Comparison of ENCODE assay signal across 8 mouse cellular contexts in genomic region chr3:34650621-34651361, GRCm38 (mm10). TPM values are rescaled to one million over a fixed set of nuclear protein-coding genes. Genes with fewer than 3 reads are reported as not detected.
DNase-seq lines count a peak whose midpoint lies in the region; ATAC-seq lines count a peak whose summit lies in the region.
"Had no signal": no experiment of that assay in that cellular context is flagged by ENCODE, and none has a peak within 500 bp of the region (broad histone marks: within the 10 kb centered on the region; RNA-seq: fewer than 3 reads in every experiment).

No protein-coding gene starts in this region.

- peak overlapping the region; percentile 41 for H3K4me3 ChIP-seq in lung, embryonic 15.5 days
- H3K4me3 ChIP-seq in embryonic facial prominence, embryonic 14.5 days (ENCODE audit: low read depth, low read length), result peak overlapping the region; percentile 47
- H3K4me3 ChIP-seq in hindbrain, embryonic 15.5 days, result peak overlapping the region; percentile 46
- H3K4me3 ChIP-seq in midbrain, embryonic 14.5 days (replicated peaks; ENCODE audit: low read depth, low read length), result peak overlapping the region; percentile 57

- peaks cover 90% of the 10 kb centered on the region for H3K27me3 ChIP-seq in lung, embryonic 15.5 days
- peaks cover 94% of the 10 kb centered on the region for H3K27me3 ChIP-seq in embryonic facial prominence, embryonic 14.5 days (replicated peaks; ENCODE audit: control insufficient read depth, insufficient read depth, low read length)
- H3K27me3 ChIP-seq in hindbrain, embryonic 15.5 days, result peaks cover 35% of the 10 kb centered on the region
- H3K27me3 ChIP-seq in midbrain, embryonic 14.5 days (ENCODE audit: control insufficient read depth, insufficient read depth, low read length), result peaks cover 9% of the 10 kb centered on the region; the same call in 1 of the 2 replicates

- peak overlapping the region; percentile 61 for H3K27ac ChIP-seq in lung, embryonic 15.5 days
- H3K27ac ChIP-seq in embryonic facial prominence, embryonic 14.5 days (replicated peaks; ENCODE audit: low read depth, low read length), result peak overlapping the region; percentile 81
- peak overlapping the region; percentile 87 for H3K27ac ChIP-seq in hindbrain, embryonic 15.5 days (replicated peaks)
- peak overlapping the region; percentile 95 for H3K27ac ChIP-seq in midbrain, embryonic 14.5 days (replicated peaks; ENCODE audit: low read depth, low read length)

- H3K9me3 ChIP-seq in lung, embryonic 15.5 days, result no peaks in the 10 kb centered on the region
- H3K9me3 ChIP-seq in embryonic facial prominence, embryonic 14.5 days (ENCODE audit: control insufficient read depth, low read length), result no peaks in the 10 kb centered on the region
- H3K9me3 ChIP-seq in hindbrain, embryonic 15.5 days, result no peaks in the 10 kb centered on the region
- H3K9me3 ChIP-seq in midbrain, embryonic 14.5 days (ENCODE audit: control insufficient read depth, low read length), result no peaks in the 10 kb centered on the region

- no peaks in the 10 kb centered on the region for H3K36me3 ChIP-seq in lung, embryonic 15.5 days
- no peaks in the 10 kb centered on the region for H3K36me3 ChIP-seq in embryonic facial prominence, embryonic 14.5 days (ENCODE audit: control insufficient read depth, insufficient read depth, low read length)
- no peaks in the 10 kb centered on the region for H3K36me3 ChIP-seq in hindbrain, embryonic 15.5 days
- no peaks in the 10 kb centered on the region for H3K36me3 ChIP-seq in midbrain, embryonic 14.5 days (ENCODE audit: control insufficient read depth, insufficient read depth, low read length)

- peak overlapping the region; percentile 29; the same call in 1 of the 2 replicates for H3K9ac ChIP-seq in lung, embryonic 15.5 days
- H3K9ac ChIP-seq in embryonic facial prominence, embryonic 14.5 days (ENCODE audit: low read depth, low read length), result peak overlapping the region; percentile 70
- peak overlapping the region; percentile 60 for H3K9ac ChIP-seq in hindbrain, embryonic 15.5 days
- peak overlapping the region; percentile 79 for H3K9ac ChIP-seq in midbrain, embryonic 14.5 days (replicated peaks; ENCODE audit: low read length)

- no peak for DNase-seq in lung, adult 18-20 months
- DNase-seq in embryonic facial prominence, embryonic 14.5 days (ENCODE audit: low spot score), result no peak
- DNase-seq in midbrain, embryonic 14.5 days, result peak; percentile 76
- DNase-seq in right cerebral cortex, adult 18-20 months, result no peak
- DNase-seq in thymus, adult 18-20 months, result no peak

- peaks cover 29% of the 10 kb centered on the region for H3K4me1 ChIP-seq in lung, embryonic 15.5 days
- H3K4me1 ChIP-seq in embryonic facial prominence, embryonic 14.5 days (ENCODE audit: control insufficient read depth, insufficient read depth, low read length), result no peaks in the 10 kb centered on the region
- peaks cover 31% of the 10 kb centered on the region for H3K4me1 ChIP-seq in hindbrain, embryonic 15.5 days (replicated peaks)
- peaks cover 13% of the 10 kb centered on the region for H3K4me1 ChIP-seq in midbrain, embryonic 14.5 days (ENCODE audit: control insufficient read depth, insufficient read depth, low read length)

- H3K4me2 ChIP-seq in lung, embryonic 15.5 days, result peak overlapping the region; percentile 60
- H3K4me2 ChIP-seq in embryonic facial prominence, embryonic 14.5 days (ENCODE audit: low read depth, low read length), result peak overlapping the region; percentile 67
- peak overlapping the region; percentile 62 for H3K4me2 ChIP-seq in hindbrain, embryonic 15.5 days
- peak overlapping the region; percentile 71 for H3K4me2 ChIP-seq in midbrain, embryonic 14.5 days (ENCODE audit: low read length)

- 1% methylated on average over 67 of the region's 67 CpGs for WGBS in lung, embryonic 15.5 days
- under 1% methylated on average over 30 of the region's 67 CpGs for WGBS in embryonic facial prominence, embryonic 14.5 days
- WGBS in hindbrain, embryonic 15.5 days, result under 1% methylated on average over 66 of the region's 67 CpGs
- under 1% methylated on average over 67 of the region's 67 CpGs for WGBS in midbrain, embryonic 14.5 days

- ATAC-seq in lung, embryonic 15.5 days (ENCODE audit: borderline replicate concordance, extremely low read depth, low FRiP score, low TSS enrichment), result no peak
- 0 out of 2 replicates have a peak, but pooled peaks have one; percentile 13 for ATAC-seq in embryonic facial prominence, embryonic 14.5 days (ENCODE audit: low read depth)
- ATAC-seq in hindbrain, embryonic 15.5 days (ENCODE audit: low FRiP score, low read depth), result peak; percentile 28; the same call in 1 of the 2 replicates
- ATAC-seq in midbrain, embryonic 14.5 days (ENCODE audit: low FRiP score, low TSS enrichment), result peak; percentile 16

RNA-seq across cellular contexts. Expression of gene Sox2, which starts 0.6 kb away (rescaled TPM):
- polyA plus RNA-seq in lung, embryonic 15.5 days (2015; fragmentation: Nextera tagmentation; extraction: Ambion mirVana), result 4.1 and 5.3 TPM in 2 replicates
- polyA plus RNA-seq in embryonic facial prominence, embryonic 14.5 days (2014; fragmentation: Nextera tagmentation; extraction: Ambion mirVana), result 4.3 and 5.1 TPM in 2 replicates
- polyA plus RNA-seq in hindbrain, embryonic 15.5 days (2015; fragmentation: Nextera tagmentation; extraction: Ambion mirVana), result 18.3 and 19.2 TPM in 2 replicates
- polyA plus RNA-seq in midbrain, embryonic 14.5 days (2014; fragmentation: Nextera tagmentation; extraction: Ambion mirVana), result 16.8 and 22.4 TPM in 2 replicates
- polyA plus RNA-seq: liver, adult 2 months had no signal

Comparison
In these comparisons a context has a peak if more than half of its experiments do, and no peak if none do; other contexts are left out.
1. H3K9ac ChIP-seq: peak in every context shown above with its lines; median percentile 79 in midbrain, embryonic 14.5 days; 70 in embryonic facial prominence, embryonic 14.5 days; 60 in hindbrain, embryonic 15.5 days; 29 in lung, embryonic 15.5 days.